Mouse (Mus musculus) heart, embryonic 15.5 days (tissue): ENCODE measurements around the gene Dbp. TPM values are rescaled to one million over a fixed set of nuclear protein-coding genes. Genes with fewer than 3 reads are reported as not detected.

Experiments used
- ATAC-seq: fragments of 200-750 bp; cut with Nextera tagmentation; replicated peaks from 2 replicates; pipeline ENCODE4 v1.8.0; 2017; ENCODE audit warnings: low read depth, moderate TSS enrichment; ENCODE audit not compliant: insufficient number of reproducible peaks, insufficient read depth, low FRiP score
- H3K27ac ChIP-seq: fragments of 300-500 bp; sonication (generic); 2 replicates; pipeline ENCODE4 v1.5.1; 2015; ENCODE audit warnings: mild to moderate bottlenecking, inconsistent platforms
- H3K27me3 ChIP-seq: fragments of 300-500 bp; sonication (generic); 2 replicates; pipeline ENCODE4 v1.6.1; 2015; ENCODE audit warnings: inconsistent platforms
- H3K36me3 ChIP-seq: fragments of 300-500 bp; sonication (generic); 2 replicates; pipeline ENCODE4 v1.6.1; 2015; ENCODE audit warnings: mild to moderate bottlenecking, inconsistent platforms
- H3K4me1 ChIP-seq: fragments of 300-500 bp; sonication (generic); replicated peaks from 2 replicates; pipeline ENCODE4 v1.6.1; 2015; ENCODE audit warnings: inconsistent platforms
- H3K4me2 ChIP-seq: fragments of 300-500 bp; sonication (generic); 2 replicates; pipeline ENCODE4 v1.6.1; 2015; ENCODE audit warnings: inconsistent platforms, mild to moderate bottlenecking, moderate library complexity
- H3K4me3 ChIP-seq: fragments of 300-500 bp; sonication (generic); 2 replicates; pipeline ENCODE4 v1.5.1; 2015; ENCODE audit warnings: mild to moderate bottlenecking, inconsistent platforms
- H3K9ac ChIP-seq: fragments of 300-500 bp; sonication (generic); 2 replicates; pipeline ENCODE4 v1.6.1; 2015; ENCODE audit warnings: mild to moderate bottlenecking, inconsistent platforms
- H3K9me3 ChIP-seq: fragments of 300-500 bp; sonication (generic); replicated peaks from 2 replicates; pipeline ENCODE4 v1.6.1; 2016; ENCODE audit warnings: inconsistent platforms
- WGBS: fragments of 180-500 bp; shearing (Covaris S2); methylation state at CpG from one replicate; pipeline ENCODE4 v1.1.7; 2015; ENCODE audit warnings: mixed read lengths; 5-methylcytosine and 5-hydroxymethylcytosine counted together
- polyA plus RNA-seq: library from polyadenylated mRNA; unstranded; fragments of >200 nt; fragmentation: Nextera tagmentation; extraction: Ambion mirVana; gene quantifications from 2 replicates; pipeline ENCODE4 v1.2.1, GENCODE M21; 2015

The Dbp gene
- polyA plus RNA-seq, 1 experiment from 2014 or later, result 3.0 TPM

GRCm38 (mm10) chr7:45739162-45739763 is 34.4 kb downstream of the Dbp start:
- no peak overlapping the region for H3K27ac ChIP-seq
- no peaks in the 10 kb centered on the region for H3K27me3 ChIP-seq
- no peak overlapping the region for H3K9ac ChIP-seq
- no peak overlapping the region for H3K4me2 ChIP-seq
- no peak overlapping the region for H3K4me3 ChIP-seq
- 0 out of 2 replicates have a peak, but pooled peaks cover 4% of the 10 kb centered on the region for H3K4me1 ChIP-seq
- H3K36me3 ChIP-seq, result no peaks in the 10 kb centered on the region
- 8% methylated on average over 9 of the region's 9 CpGs for WGBS
- ATAC-seq, result peak; percentile 82; the same call in 1 of the 2 replicates
- H3K9me3 ChIP-seq, result no peaks in the 10 kb centered on the region

- Histone ChIP-seq H3K9me3 (no peaks in the 10 kb centered on the region), H3K4me1 (0 out of 2 replicates have a peak, but pooled peaks cover 4% of the 10 kb centered on the region), H3K4me3 (no peak overlapping the region), H3K36me3 (no peaks in the 10 kb centered on the region), H3K27ac (no peak overlapping the region), H3K27me3 (no peaks in the 10 kb centered on the region), H3K9ac (no peak overlapping the region), H3K4me2 (no peak overlapping the region)
- 68% methylated on average over 10 of the region's 10 CpGs for WGBS
- ATAC-seq, result no peak
Observed at GRCm38 (mm10) chr7:45739820-45740219, 34.9 kb downstream of the Dbp start.

DNA sequence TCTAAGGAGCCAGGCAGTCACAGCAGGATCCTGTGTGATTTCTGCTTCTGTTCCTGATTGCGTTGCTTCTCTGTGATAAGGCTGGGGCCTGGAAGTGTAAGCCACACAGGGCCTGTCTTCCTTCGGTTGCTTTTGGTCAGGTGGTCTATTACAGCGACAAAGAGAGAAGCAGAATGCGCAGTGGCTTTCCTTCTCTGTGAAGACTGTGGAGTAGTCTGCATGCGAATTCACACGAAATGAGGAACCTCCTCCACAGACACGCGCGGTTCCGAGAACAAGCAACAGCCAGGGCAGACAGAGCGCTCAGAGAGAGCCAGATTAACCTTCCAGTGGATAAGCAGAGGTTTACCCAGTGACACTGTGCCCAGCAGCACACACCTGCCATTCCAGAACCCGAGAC is 36.4 kb downstream of the Dbp start:
- no peak for ATAC-seq
- Histone ChIP-seq H3K4me2 (peak overlapping the region; percentile 53; the same call in 1 of the 2 replicates), H3K27ac (no peak overlapping the region), H3K4me1 (0 out of 2 replicates have a peak, but pooled peaks cover 4% of the 10 kb centered on the region), H3K9me3 (no peaks in the 10 kb centered on the region), H3K9ac (no peak overlapping the region), H3K27me3 (no peaks in the 10 kb centered on the region), H3K36me3 (no peaks in the 10 kb centered on the region), H3K4me3 (no peak overlapping the region)
- 75% methylated on average over 12 of the region's 12 CpGs for WGBS

GRCm38 (mm10) chr7:45741777-45742176 is 36.9 kb downstream of the Dbp start:
- ATAC-seq, result no peak; the same call in 1 of the 2 replicates
- no peak overlapping the region for H3K27ac ChIP-seq
- WGBS, result 30% methylated on average over 11 of the region's 11 CpGs
- no peaks in the 10 kb centered on the region for H3K9me3 ChIP-seq
- peak overlapping the region; percentile 31 for H3K4me3 ChIP-seq
- H3K27me3 ChIP-seq, result no peaks in the 10 kb centered on the region
- 0 out of 2 replicates have a peak, but pooled peaks cover 4% of the 10 kb centered on the region for H3K4me1 ChIP-seq
- no peaks in the 10 kb centered on the region for H3K36me3 ChIP-seq
- peak overlapping the region; percentile 53 for H3K4me2 ChIP-seq
- peak overlapping the region; percentile 1; the same call in 1 of the 2 replicates for H3K9ac ChIP-seq

GRCm38 (mm10) chr7:45742338-45742737 is 37.5 kb downstream of the Dbp start:
- Histone ChIP-seq H3K4me2 (peak overlapping the region; percentile 53), H3K4me3 (peak overlapping the region; percentile 31), H3K27ac (no peak overlapping the region), H3K9ac (peak overlapping the region; percentile 1; the same call in 1 of the 2 replicates), H3K4me1 (0 out of 2 replicates have a peak, but pooled peaks cover 4% of the 10 kb centered on the region), H3K9me3 (no peaks in the 10 kb centered on the region), H3K27me3 (no peaks in the 10 kb centered on the region), H3K36me3 (no peaks in the 10 kb centered on the region)
- ATAC-seq, result no peak
- WGBS, result 34% methylated on average over 19 of the region's 19 CpGs

DNA sequence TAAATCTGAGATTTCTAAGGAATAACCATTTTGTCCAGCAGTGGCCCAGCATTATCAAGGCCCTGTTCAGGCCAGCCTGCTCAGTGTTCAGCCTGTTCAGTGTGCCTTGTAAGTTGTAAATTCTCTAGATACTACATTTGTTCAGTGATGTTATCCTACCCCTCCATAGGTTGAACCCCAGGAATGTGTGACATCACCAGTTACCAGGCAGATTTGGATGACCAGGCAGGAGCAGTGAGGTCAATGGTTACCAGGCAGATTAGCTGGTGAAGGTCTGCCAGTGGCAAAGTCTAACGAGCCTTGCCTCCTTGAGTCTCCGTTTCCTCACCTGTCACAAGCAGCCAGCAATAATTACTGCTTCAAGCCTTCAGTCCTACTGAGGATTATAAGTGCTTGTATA is 39.5 kb downstream of the Dbp start:
- Histone ChIP-seq H3K36me3 (no peaks in the 10 kb centered on the region), H3K27ac (no peak overlapping the region), H3K4me3 (no peak overlapping the region), H3K4me1 (peaks cover 16% of the 10 kb centered on the region), H3K27me3 (no peaks in the 10 kb centered on the region), H3K9ac (no peak overlapping the region), H3K4me2 (no peak overlapping the region), H3K9me3 (no peaks in the 10 kb centered on the region)
- no peak for ATAC-seq
- 32% methylated on average over 2 of the region's 2 CpGs for WGBS

DNA sequence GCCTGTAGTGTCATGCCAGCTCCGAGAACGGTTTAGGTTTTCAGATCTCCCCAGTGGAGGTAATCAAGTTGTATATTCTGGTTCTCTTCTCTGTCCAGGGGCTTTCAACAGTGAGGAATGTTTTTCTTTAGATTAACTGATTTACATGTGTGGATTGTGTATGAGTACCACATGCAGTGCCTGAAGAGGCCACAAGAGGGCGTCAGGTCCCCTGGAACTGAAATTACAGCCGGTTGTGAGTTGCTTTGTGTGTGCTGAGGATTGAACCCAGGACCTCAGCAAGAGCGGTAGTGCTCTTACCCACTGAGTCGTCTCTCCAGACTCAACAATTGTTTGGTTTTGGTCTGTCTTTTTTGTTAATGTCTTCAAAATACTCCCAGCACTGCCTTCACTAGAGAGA is 41.6 kb downstream of the Dbp start:
- H3K9ac ChIP-seq, result no peak overlapping the region
- 55% methylated on average over 6 of the region's 6 CpGs for WGBS
- no peak for ATAC-seq
- no peak overlapping the region for H3K4me3 ChIP-seq
- H3K27ac ChIP-seq, result no peak overlapping the region
- H3K27me3 ChIP-seq, result no peaks in the 10 kb centered on the region
- peaks cover 20% of the 10 kb centered on the region for H3K4me1 ChIP-seq
- no peaks in the 10 kb centered on the region for H3K36me3 ChIP-seq
- H3K9me3 ChIP-seq, result no peaks in the 10 kb centered on the region
- H3K4me2 ChIP-seq, result no peak overlapping the region

GRCm38 (mm10) chr7:45747450-45747849 is 42.6 kb downstream of the Dbp start:
- H3K27ac ChIP-seq, result no peak overlapping the region
- whole genome bisulfite sequencing, result 87% methylated on average over 5 of the region's 5 CpGs
- no peaks in the 10 kb centered on the region for H3K36me3 ChIP-seq
- H3K4me2 ChIP-seq, result no peak overlapping the region
- no peak overlapping the region for H3K4me3 ChIP-seq
- H3K4me1 ChIP-seq, result peaks cover 17% of the 10 kb centered on the region
- H3K9ac ChIP-seq, result no peak overlapping the region
- H3K9me3 ChIP-seq, result no peaks in the 10 kb centered on the region
- 0 out of 2 replicates have a peak, but pooled peaks have one; percentile 11 for ATAC-seq
- no peaks in the 10 kb centered on the region for H3K27me3 ChIP-seq

DNA sequence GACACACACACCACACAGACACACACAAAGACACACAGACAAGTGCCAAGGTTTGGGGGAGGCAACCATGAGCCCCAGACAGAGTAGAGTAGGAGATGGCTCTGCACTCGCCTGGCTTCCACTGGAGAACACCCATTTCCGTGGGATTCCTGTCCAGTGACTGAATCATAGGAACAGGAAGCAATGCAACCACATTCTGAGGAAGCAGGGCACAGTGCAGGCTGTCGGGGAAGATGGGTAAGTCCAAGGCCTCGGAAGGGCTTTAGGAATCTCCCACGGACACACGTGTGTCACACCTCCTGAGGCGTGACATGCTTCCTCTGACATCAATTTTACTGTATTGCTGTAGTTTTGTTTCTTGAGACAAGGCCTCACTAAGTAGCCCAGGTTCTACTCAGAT is 43.2 kb downstream of the Dbp start:
- no peaks in the 10 kb centered on the region for H3K9me3 ChIP-seq
- H3K4me2 ChIP-seq, result no peak overlapping the region
- no peak overlapping the region for H3K27ac ChIP-seq
- no peak overlapping the region for H3K9ac ChIP-seq
- no peaks in the 10 kb centered on the region for H3K27me3 ChIP-seq
- H3K4me1 ChIP-seq, result peaks cover 17% of the 10 kb centered on the region
- WGBS, result 71% methylated on average over 7 of the region's 7 CpGs
- H3K4me3 ChIP-seq, result no peak overlapping the region
- ATAC-seq, result no peak
- no peaks in the 10 kb centered on the region for H3K36me3 ChIP-seq

- H3K4me2 ChIP-seq, result no peak overlapping the region
- WGBS, result 35% methylated on average over 10 of the region's 10 CpGs
Observed at GRCm38 (mm10) chr7:45749401-45749800, 44.5 kb downstream of the Dbp start.

DNA sequence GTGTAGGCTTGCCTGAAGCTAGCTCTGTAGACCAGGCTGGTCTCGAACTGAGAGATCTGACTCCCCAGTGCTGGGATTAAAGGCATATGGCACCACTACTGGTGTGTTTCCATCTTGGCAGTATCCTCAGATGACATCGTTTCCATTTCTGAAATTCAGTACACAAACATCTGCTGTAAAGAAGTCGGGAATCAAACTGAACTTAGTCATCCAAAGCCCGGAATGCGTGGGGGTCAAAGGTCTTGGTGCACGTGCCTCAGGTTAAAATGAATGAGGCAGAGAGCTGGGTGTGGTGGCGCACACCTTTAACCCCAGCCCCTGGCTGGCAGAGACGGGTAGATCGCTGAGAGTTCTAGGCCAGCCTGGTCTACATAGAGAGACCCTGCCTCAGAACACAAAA is 45.3 kb downstream of the Dbp start:
- 77% methylated on average over 9 of the region's 9 CpGs for WGBS

More at GRCm38 (mm10) chr7:45749401-45749800, 44.5 kb downstream of the Dbp start:
- peaks cover 17% of the 10 kb centered on the region for H3K4me1 ChIP-seq
- H3K27me3 ChIP-seq, result no peaks in the 10 kb centered on the region
- H3K9me3 ChIP-seq, result no peaks in the 10 kb centered on the region
- H3K4me3 ChIP-seq, result no peak overlapping the region
- H3K9ac ChIP-seq, result no peak overlapping the region
- no peaks in the 10 kb centered on the region for H3K36me3 ChIP-seq
- no peak overlapping the region for H3K27ac ChIP-seq
- no peak; the same call in 1 of the 2 replicates for ATAC-seq

DNA sequence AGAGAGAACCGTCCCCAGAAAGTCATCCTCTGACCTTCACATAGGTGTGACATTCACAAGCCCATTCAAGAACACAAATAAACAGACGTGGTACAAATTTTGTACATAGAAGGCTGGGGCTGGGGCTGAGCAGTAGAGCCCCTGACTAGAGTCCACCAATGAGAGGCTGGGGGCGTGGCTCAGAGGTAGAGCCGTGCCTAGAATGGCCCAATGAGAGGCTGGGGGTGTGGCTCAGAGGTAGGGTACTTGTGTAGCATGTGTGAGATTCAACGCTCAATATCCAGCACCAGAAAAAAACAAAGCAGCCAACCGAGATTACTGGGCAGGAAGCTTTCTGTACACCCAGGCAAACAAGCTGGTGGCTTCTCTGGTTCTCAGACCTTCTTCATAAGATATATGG is 50.8 kb downstream of the Dbp start:
- Histone ChIP-seq H3K4me3 (no peak overlapping the region), H3K4me2 (no peak overlapping the region), H3K9me3 (no peaks in the 10 kb centered on the region), H3K9ac (no peak overlapping the region), H3K36me3 (no peaks in the 10 kb centered on the region), H3K4me1 (peaks cover 6% of the 10 kb centered on the region), H3K27ac (no peak overlapping the region), H3K27me3 (peaks cover 33% of the 10 kb centered on the region)
- ATAC-seq, result no peak
- WGBS, result 48% methylated on average over 6 of the region's 6 CpGs

More for the DNA sequence above, 45.3 kb downstream of the Dbp start:
- Histone ChIP-seq H3K4me1 (peaks cover 17% of the 10 kb centered on the region), H3K36me3 (no peaks in the 10 kb centered on the region), H3K27ac (no peak overlapping the region), H3K9ac (no peak overlapping the region), H3K4me3 (no peak overlapping the region), H3K27me3 (no peaks in the 10 kb centered on the region), H3K9me3 (no peaks in the 10 kb centered on the region), H3K4me2 (no peak overlapping the region)
- no peak for ATAC-seq
